Mouse (Mus musculus) heart, adult 2 months (tissue): Measurements from ENCODE around the gene Nckap5. TPM values are rescaled to one million over a fixed set of nuclear protein-coding genes. Genes with fewer than 3 reads are reported as not detected.

Source experiments
- DNase-seq, 2 experiments: peaks; one replicate each; pipeline ENCODE4 v3.0.0; 2021
- H3K27ac ChIP-seq: fragments of 200-600 bp; 2 replicates; pipeline ENCODE4 v1.8.1; 2022
- H3K27me3 ChIP-seq: fragments of 200-500 bp; 2 replicates; pipeline ENCODE4 v1.6.1; 2012; ENCODE audit warnings: mild to moderate bottlenecking, low read length, inconsistent platforms, mixed read lengths; ENCODE audit not compliant: control insufficient read depth, insufficient read depth
- H3K36me3 ChIP-seq: fragments of 200-500 bp; 2 replicates; pipeline ENCODE4 v1.6.1; 2012; ENCODE audit warnings: low read length, inconsistent platforms; ENCODE audit not compliant: control insufficient read depth, insufficient read depth
- H3K4me1 ChIP-seq: fragments of 200-500 bp; 2 replicates; pipeline ENCODE4 v1.6.1; 2011; ENCODE audit warnings: low read length; ENCODE audit not compliant: control insufficient read depth, insufficient read depth
- H3K4me3 ChIP-seq: fragments of 200-600 bp; 2 replicates; pipeline ENCODE4 v1.8.1; 2022
- H3K79me2 ChIP-seq: fragments of 200-500 bp; replicated peaks from 2 replicates; pipeline ENCODE4 v1.6.1; 2012; ENCODE audit warnings: mild to moderate bottlenecking, inconsistent platforms, low read length, moderate library complexity, mixed read lengths; ENCODE audit not compliant: control insufficient read depth, insufficient read depth
- H3K9ac ChIP-seq: fragments of 200-500 bp; 2 replicates; pipeline ENCODE4 v1.6.1; 2012; ENCODE audit warnings: low read depth, mild to moderate bottlenecking, control low read depth, inconsistent platforms, low read length, mixed read lengths
- CTCF ChIP-seq: fragments of 200-600 bp; IDR thresholded peaks from 2 replicates; pipeline ENCODE4 v1.8.1; 2022; ENCODE audit warnings: antibody characterized with exemption, mild to moderate bottlenecking, moderate library complexity
- EP300 ChIP-seq: fragments of 200-500 bp; IDR thresholded peaks from 2 replicates; pipeline ENCODE4 v1.6.1; 2011; ENCODE audit warnings: low read depth, low read length, control low read depth; ENCODE audit not compliant: insufficient read depth
- POLR2A ChIP-seq: fragments of 200-500 bp; IDR thresholded peaks from 2 replicates; pipeline ENCODE4 v1.6.1; 2011; ENCODE audit warnings: mild to moderate bottlenecking, low read depth, low read length, control low read depth; ENCODE audit not compliant: insufficient read depth
- WGBS: fragments of 180-500 bp; shearing (Covaris S2); methylation state at CpG from one replicate; pipeline ENCODE4 v1.1.7; 2018; 5-methylcytosine and 5-hydroxymethylcytosine counted together
- intact Hi-C: fragments of 180-260 bp; cut with DNase I; formaldehyde crosslinking; loops from one replicate; pipeline ENCODE4 v1.15.1; 2025
- polyA plus RNA-seq: library from polyadenylated mRNA; depleted of rRNA; stranded (reverse); fragments of >200 nt; gene quantifications from 2 replicates; pipeline ENCODE4 v1.2.3, GENCODE M21; 2012
- total RNA-seq, 2 experiments: library from RNA; stranded (reverse); gene quantifications; 2 replicates each; pipeline ENCODE4 v1.2.3; 2021

Gene Nckap5
- total and polyA plus RNA-seq, 3 experiments = 2.8 to 9.6 (median 6.0) TPM

DNA sequence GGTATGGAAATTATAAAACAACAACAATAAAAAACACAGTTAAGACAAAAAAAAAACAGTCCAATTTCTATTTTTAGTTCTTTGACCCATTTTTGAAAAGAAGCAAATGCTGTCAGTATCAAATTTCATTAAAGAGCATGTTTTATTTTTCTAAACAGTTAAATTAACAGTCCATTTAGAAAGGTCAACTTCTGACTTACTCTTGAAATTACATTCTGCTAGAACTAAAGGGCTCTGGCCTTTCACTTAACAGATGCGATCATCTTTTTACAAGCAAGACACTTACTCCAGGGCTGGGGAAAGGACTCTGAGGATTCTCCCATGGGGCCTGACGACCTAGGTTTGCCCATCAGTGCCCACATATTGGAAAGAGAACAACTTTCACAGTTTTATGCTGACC lies 359.2 kb downstream of the Nckap5 start:
- 78% methylated on average over 2 of the region's 2 CpGs for WGBS
- DNase-seq = no peak
- no peaks in the 10 kb centered on the region for H3K27me3 ChIP-seq

DNA sequence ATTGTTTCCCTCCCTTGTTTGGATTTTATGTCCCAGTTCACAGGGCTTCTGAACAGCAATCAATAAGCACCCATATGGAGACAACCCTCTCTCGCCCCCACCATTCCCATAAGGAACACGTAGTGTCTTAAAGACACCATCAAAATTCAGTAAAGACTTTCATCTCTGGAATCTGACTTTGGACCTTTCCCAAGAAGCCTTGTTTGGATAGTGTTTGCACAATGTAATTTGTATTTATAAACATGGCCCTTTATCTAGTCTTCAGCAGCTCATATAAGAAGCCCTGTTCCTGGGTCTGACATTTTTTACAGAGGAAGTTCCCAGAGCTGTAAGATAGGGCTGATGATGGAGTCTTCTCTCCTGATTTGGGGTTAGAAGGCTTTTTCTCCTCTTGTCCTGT lies 359.7 kb downstream of the Nckap5 start:
- intact Hi-C loops = no loop called here
- Histone ChIP-seq H3K27ac (no peak overlapping the region), H3K9ac (no peak overlapping the region), H3K79me2 (no peaks in the 10 kb centered on the region), H3K27me3 (no peaks in the 10 kb centered on the region), H3K36me3 (no peaks in the 10 kb centered on the region), H3K4me1 (no peaks in the 10 kb centered on the region; the same call in none of the 2 replicates), H3K4me3 (no peak overlapping the region)
- TF ChIP-seq EP300 (no peak), POLR2A (no peak), CTCF (no peak)
- 64% methylated on average over 2 of the region's 2 CpGs for WGBS
- DNase-seq = no peak

More for the DNA sequence above, 359.2 kb downstream of the Nckap5 start:
- H3K27ac ChIP-seq = no peak overlapping the region
- no peaks in the 10 kb centered on the region for H3K36me3 ChIP-seq
- H3K79me2 ChIP-seq = no peaks in the 10 kb centered on the region
- no peaks in the 10 kb centered on the region; the same call in none of the 2 replicates for H3K4me1 ChIP-seq
- no peak for TF ChIP-seq POLR2A
- no peak overlapping the region for H3K4me3 ChIP-seq
- intact Hi-C loops = no loop called here
- no peak overlapping the region for H3K9ac ChIP-seq

DNA sequence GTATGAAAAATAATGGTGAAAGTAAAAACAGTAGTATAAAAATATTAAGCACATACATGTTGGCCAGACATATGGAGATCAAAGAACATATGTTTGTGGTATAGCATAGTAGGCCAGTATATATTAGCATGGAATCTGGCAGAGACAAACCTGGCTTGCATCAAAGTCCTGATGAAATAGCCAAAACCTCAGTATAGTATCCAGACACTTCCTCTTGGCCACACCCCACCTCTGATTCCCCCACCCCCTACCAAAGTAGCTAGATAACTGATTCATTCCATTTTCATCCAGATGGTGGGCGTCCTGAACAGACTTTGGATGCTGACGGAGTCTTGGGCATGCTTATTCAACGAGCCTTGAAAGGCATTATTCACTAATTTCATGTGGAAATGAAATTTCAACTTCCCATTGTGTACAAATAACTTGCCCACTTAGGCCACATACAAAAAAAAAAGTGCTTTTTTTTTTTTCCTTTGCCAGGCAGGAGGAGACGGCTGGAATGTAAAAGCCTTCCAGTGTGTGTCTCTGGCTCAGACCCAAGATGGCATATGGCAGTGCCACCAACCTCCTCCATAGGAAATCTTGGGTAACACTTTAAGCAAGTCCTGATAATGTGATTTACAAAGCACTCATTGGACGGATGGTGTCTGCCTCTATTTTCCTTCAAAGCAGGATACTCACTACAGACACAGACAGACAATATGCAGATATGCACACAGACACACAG lies 360.6 kb downstream of the Nckap5 start:
- no peak overlapping the region for H3K4me3 ChIP-seq
- no peak overlapping the region for H3K9ac ChIP-seq
- H3K36me3 ChIP-seq = no peaks in the 10 kb centered on the region
- intact Hi-C loops = no loop called here
- WGBS = 70% methylated on average over 5 of the region's 5 CpGs
- DNase-seq = no peak
- no peaks in the 10 kb centered on the region for H3K79me2 ChIP-seq
- TF ChIP-seq POLR2A = no peak
- no peak for TF ChIP-seq CTCF
- H3K27ac ChIP-seq = no peak overlapping the region
- no peaks in the 10 kb centered on the region; the same call in none of the 2 replicates for H3K4me1 ChIP-seq
- H3K27me3 ChIP-seq = no peaks in the 10 kb centered on the region

DNA sequence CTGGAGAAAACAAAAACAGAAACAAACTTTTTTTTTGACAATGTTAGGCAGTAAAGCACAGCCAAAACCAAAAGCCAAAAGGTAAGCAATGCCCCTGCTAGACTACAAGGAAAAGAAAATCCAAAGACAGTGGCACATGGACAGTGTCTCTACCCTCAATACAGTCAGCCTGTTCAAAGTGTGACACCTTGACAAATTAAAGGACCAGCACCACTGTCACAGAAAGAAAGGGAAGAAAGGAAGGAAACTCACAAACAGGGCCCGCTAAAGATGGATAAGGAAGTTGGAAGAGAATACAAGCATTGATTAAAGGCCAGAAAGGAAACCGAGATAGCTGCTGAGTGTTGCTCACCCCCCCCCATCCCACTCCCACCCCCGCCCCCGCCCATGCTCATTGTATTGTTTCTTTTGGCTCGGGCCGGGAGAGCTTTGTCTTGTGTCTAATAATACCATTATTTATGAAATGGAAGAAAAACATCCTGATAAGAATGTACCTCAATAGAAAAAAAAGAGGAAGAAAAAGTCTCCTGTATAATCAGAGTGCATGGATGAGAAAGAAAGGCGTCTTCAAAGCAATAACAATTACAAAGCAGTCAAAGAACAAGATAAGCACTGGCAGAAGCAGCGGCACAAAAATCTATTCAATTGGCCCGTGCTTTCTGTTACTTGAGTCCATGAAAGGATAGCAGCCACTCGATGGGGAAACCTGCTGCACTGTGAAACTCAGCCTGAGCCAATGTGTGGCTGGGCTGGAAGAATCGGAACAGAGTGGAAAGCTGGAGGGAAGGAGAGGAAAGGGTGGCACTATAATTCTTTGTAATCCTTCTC lies 368.9 kb downstream of the Nckap5 start:
- H3K4me1 ChIP-seq = peaks cover 7% of the 10 kb centered on the region
- DNase-seq = no peak
- intact Hi-C loops = no loop called here
- H3K9ac ChIP-seq = no peak overlapping the region
- 0 out of 2 replicates have a peak overlapping the region, but pooled peaks have one; percentile 2 for H3K27ac ChIP-seq
- no peak for TF ChIP-seq CTCF
- no peak for TF ChIP-seq EP300
- no peak for TF ChIP-seq POLR2A
- peaks cover 2% of the 10 kb centered on the region for H3K36me3 ChIP-seq
- H3K27me3 ChIP-seq = no peaks in the 10 kb centered on the region
- no peaks in the 10 kb centered on the region; the same call in 1 of the 2 replicates for H3K79me2 ChIP-seq
- H3K4me3 ChIP-seq = no peak overlapping the region
- 11% methylated on average over 11 of the region's 11 CpGs for WGBS

DNA sequence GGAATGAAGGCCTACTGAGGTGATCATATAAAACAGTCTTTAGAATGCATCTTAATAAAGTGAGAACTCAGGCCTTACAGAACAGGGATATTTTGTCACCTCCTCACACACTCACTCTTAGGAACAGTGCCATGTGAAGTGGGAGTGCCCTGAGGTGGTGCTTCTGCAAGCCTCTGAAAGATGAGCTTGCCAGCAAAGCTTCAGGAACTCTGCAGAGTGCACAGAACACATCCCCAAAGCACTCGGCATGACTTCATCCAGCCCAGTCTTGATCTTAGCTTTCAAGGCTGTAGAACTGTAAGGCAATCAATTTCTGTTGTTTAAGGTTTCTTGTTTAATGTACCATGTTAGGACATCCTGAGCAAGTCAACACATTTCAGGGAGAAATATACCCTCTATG lies 372.9 kb downstream of the Nckap5 start:
- WGBS = 65% methylated on average over 1 of the region's 1 CpGs
- Histone ChIP-seq H3K36me3 (peaks cover 2% of the 10 kb centered on the region), H3K4me3 (no peak overlapping the region), H3K79me2 (no peaks in the 10 kb centered on the region; the same call in 1 of the 2 replicates), H3K27ac (no peak overlapping the region), H3K9ac (no peak overlapping the region), H3K27me3 (no peaks in the 10 kb centered on the region), H3K4me1 (peaks cover 7% of the 10 kb centered on the region)
- intact Hi-C loops = no loop called here
- no peak for DNase-seq
- TF ChIP-seq POLR2A (no peak), CTCF (no peak), EP300 (no peak)

DNA sequence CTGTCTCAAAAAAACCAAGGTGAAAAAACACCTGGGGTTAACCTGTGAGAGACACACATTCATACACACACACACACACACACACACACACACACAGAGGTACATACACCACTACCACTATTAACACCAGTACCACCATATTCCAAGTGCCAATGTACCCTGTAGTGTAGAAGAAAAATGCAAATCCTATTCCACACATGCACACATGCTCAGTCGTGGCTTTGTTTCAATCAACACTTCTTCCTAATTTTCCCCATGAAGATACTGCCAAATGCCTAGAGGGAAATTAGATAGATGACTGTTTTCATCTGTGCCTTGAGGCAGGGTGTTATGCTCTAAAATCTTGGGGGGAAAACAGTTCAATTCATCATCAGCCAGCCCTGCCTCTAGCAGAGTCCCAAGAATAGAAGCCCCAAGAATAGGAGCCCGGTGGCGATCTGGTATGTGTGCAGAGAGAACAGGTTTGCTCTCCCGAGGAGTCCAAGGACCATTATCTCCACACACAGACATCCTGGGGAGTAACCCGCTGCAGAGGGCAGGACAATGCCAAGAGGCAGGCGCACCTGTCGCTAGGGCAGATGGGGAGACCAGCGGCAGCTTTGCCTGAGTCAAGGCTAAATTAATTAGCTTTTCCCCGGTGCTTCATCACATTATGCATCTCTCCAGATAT lies 376.0 kb downstream of the Nckap5 start:
- Histone ChIP-seq H3K27me3 (no peaks in the 10 kb centered on the region), H3K4me3 (no peak overlapping the region), H3K36me3 (no peaks in the 10 kb centered on the region), H3K27ac (no peak overlapping the region), H3K79me2 (no peaks in the 10 kb centered on the region; the same call in none of the 2 replicates), H3K4me1 (no peaks in the 10 kb centered on the region), H3K9ac (no peak overlapping the region)
- no peak for DNase-seq
- TF ChIP-seq EP300 (no peak), CTCF (no peak), POLR2A (no peak)
- intact Hi-C loops = no loop called here
- WGBS = 36% methylated on average over 9 of the region's 9 CpGs
